ENCODE assay signal across 8 mouse cellular contexts in the genomic region with DNA sequence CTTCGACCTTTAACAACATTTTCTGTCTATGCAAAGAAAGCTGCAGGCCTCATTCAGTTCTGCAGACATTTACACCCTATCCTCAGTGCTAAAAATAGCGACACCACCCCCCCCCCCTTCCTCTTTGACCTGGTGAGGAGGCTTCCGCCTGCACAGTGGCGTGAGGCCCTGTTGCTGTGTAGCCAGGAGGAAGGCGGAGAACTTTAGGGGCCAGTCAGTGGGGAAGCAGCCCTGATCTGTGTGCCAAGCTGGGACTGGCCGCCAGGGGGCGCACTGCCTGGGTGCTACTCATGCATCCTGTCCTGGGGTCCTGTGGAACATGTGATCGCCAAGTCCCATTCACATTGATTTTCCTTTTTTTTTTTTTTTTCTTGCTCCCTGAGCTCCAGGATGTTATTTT. TPM values are rescaled to one million over a fixed set of nuclear protein-coding genes. Genes with fewer than 3 reads are reported as not detected.
DNase-seq lines count a peak whose midpoint lies in the region; ATAC-seq and TF ChIP-seq lines count a peak whose summit lies in the region.

No protein-coding gene starts in this region.

- DNase-seq in R1 (ENCODE audit: low read depth, low spot score): peak; percentile 93
- peak; percentile 82 to 89 for DNase-seq in cerebellum, postnatal 25 days
- peak; percentile 94 for DNase-seq in gastrocnemius, adult 18-20 months (ENCODE audit: low spot score)
- peak; percentile 80 to 82 for DNase-seq in left cerebral cortex, adult 2 months (ENCODE audit: extremely low spot score in 1 of 2, low spot score in 2 of 2)
- peak; percentile 83 for DNase-seq in right cerebral cortex, adult 18-20 months
- DNase-seq in urinary bladder, postnatal 10 days (ENCODE audit: low spot score): peak; percentile 73

- H3K27ac ChIP-seq in hindbrain, embryonic 16.5 days (ENCODE audit: low read depth, low read length): peak overlapping the region; percentile 53
- H3K27ac ChIP-seq in left cerebral cortex, adult 2 months: peak overlapping the region; percentile 89
- peak overlapping the region; percentile 99 for H3K27ac ChIP-seq in macrophage

- peak; percentile 49 for ATAC-seq in hindbrain, embryonic 16.5 days

- H3K36me3 ChIP-seq in hindbrain, embryonic 16.5 days (ENCODE audit: control insufficient read depth, insufficient read depth, low read length): no peaks in the 10 kb centered on the region
- no peaks in the 10 kb centered on the region for H3K36me3 ChIP-seq in macrophage (ENCODE audit: inconsistent target)

- peaks cover 45% of the 10 kb centered on the region for H3K4me1 ChIP-seq in hindbrain, embryonic 16.5 days (ENCODE audit: control insufficient read depth, insufficient read depth, low read depth, low read length)

- H3K9me3 ChIP-seq in hindbrain, embryonic 16.5 days (ENCODE audit: control insufficient read depth, low read length): no peaks in the 10 kb centered on the region

- intact Hi-C loops in left cerebral cortex, adult 2 months (cut with DNase I): loop anchor here (5.0 kb wide), 1 partner anchor 84 kb away; no protein-coding TSS in a partner anchor

- H3K9ac ChIP-seq in hindbrain, embryonic 16.5 days (ENCODE audit: low read depth, low read length): no peak overlapping the region

- 16% methylated on average over 8 of the region's 8 CpGs for WGBS in hindbrain, embryonic 16.5 days
- WGBS in macrophage (ENCODE audit: missing documents): 4% methylated on average over 8 of the region's 8 CpGs

- no peaks in the 10 kb centered on the region for H3K79me2 ChIP-seq in macrophage (ENCODE audit: inconsistent target)

- H3K4me2 ChIP-seq in hindbrain, embryonic 16.5 days (ENCODE audit: low read length): no peak overlapping the region

- no peak overlapping the region for H3K4me3 ChIP-seq in hindbrain, embryonic 16.5 days (ENCODE audit: low read length)
- no peak overlapping the region for H3K4me3 ChIP-seq in left cerebral cortex, adult 2 months
- H3K4me3 ChIP-seq in macrophage (ENCODE audit: inconsistent target): no peak overlapping the region

- no peaks in the 10 kb centered on the region for H3K27me3 ChIP-seq in hindbrain, embryonic 16.5 days (replicated peaks; ENCODE audit: control insufficient read depth, insufficient read depth, low read length)

- peak; percentile 85 for TF ChIP-seq CTCF in left cerebral cortex, adult 2 months (IDR thresholded peaks at IDR 0.05)

RNA-seq across cellular contexts. Expression of a gene that starts 24.3 kb away (rescaled TPM):
- 10 to 100 TPM; 54.6 to 62.0 TPM for total RNA-seq in gastrocnemius, adult 18-20 months (2021)
- 94.1 and 104 TPM in 2 replicates for polyA plus RNA-seq in hindbrain, embryonic 16.5 days (2015; fragmentation: Nextera tagmentation; extraction: Ambion mirVana)
- 100 to 1,000 TPM in 1 of 2 experiments, 10 to 100 TPM in 1; 99.8 to 116 TPM for total RNA-seq in left cerebral cortex, adult 2 months (2021)
- total RNA-seq in macrophage (2018; cell fraction: chromatin; rRNA removed): 1,000 to 10,000 TPM in 3 of 26 experiments, 100 to 1,000 TPM in 23; 182 to 1,452 (median 590) TPM
- total RNA-seq in macrophage (2018; cell fraction: cytosol; rRNA removed): 100 to 1,000 TPM in 25 of 26 experiments, 10 to 100 TPM in 1; 83.9 to 342 (median 173) TPM
- total RNA-seq in macrophage (2018; cell fraction: nucleus; rRNA removed): 100 to 1,000 TPM; 125 to 674 (median 269) TPM
- 76.3 to 253 TPM (median 241 TPM) in 3 replicates for polyA plus RNA-seq in macrophage (2018)
